Mouse (Mus musculus): Measurements from ENCODE around the gene Sik2.

GRCm38 (mm10) chr9:50986677-50987076 is 22.2 kb downstream of the Sik2 start:
- TF ChIP-seq CTCF (IDR thresholded peaks at IDR 0.05; ENCODE audit: low read depth, low read length) (no peak), TAL1 (conservative IDR thresholded peaks at IDR 0.05; ENCODE audit: low read depth, low read length) (no peak), GATA1 (IDR thresholded peaks at IDR 0.05; ENCODE audit: borderline replicate concordance, low read length) (no peak)
